Mouse (Mus musculus) lung, adult 2 months (tissue): Measurements from ENCODE around the gene Gm10300.

Experiments used
- CTCF ChIP-seq: fragments of 200-500 bp; IDR thresholded peaks from 2 replicates; pipeline ENCODE4 v1.5.1; 2011; ENCODE audit warnings: mild to moderate bottlenecking, low read length, control low read depth; ENCODE audit not compliant: insufficient read depth
- POLR2A ChIP-seq: fragments of 200-500 bp; IDR thresholded peaks from 2 replicates; pipeline ENCODE4 v1.6.1; 2011; ENCODE audit warnings: low read depth, mild to moderate bottlenecking, control low read depth, low read length, borderline replicate concordance; ENCODE audit errors: extremely low read depth

DNA sequence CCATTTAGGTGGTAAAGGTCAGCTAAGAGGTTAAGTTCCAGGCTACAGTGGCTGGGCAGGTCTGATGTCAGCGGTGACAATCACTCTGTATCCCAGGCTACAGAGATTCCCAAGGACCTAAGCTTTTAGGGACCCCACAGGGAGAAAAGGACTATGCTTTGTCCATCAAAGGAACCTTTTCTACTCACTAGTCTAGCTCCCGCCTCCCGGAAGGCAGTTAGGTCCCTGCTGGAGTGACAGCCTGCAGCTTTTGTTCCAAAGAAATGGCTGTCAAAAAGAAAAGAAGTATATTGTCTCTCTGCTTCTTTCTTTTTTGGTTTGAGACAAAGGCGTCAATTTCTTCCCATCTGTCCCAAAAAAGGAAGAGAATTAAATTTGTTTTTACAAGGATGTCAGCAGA, 36.7 kb downstream of the Gm10300 start:
- TF ChIP-seq POLR2A (no peak), CTCF (no peak)
